Mouse (Mus musculus) heart, adult 2 months (tissue): ENCODE measurements around the gene Ccdc91.

ENCODE experiments used
- CTCF ChIP-seq: fragments of 200-600 bp; IDR thresholded peaks from 2 replicates; pipeline ENCODE4 v1.8.1; 2022; ENCODE audit warnings: antibody characterized with exemption, mild to moderate bottlenecking, moderate library complexity
- EP300 ChIP-seq: fragments of 200-500 bp; IDR thresholded peaks from 2 replicates; pipeline ENCODE4 v1.6.1; 2011; ENCODE audit warnings: low read depth, low read length, control low read depth; ENCODE audit not compliant: insufficient read depth
- POLR2A ChIP-seq: fragments of 200-500 bp; IDR thresholded peaks from 2 replicates; pipeline ENCODE4 v1.6.1; 2011; ENCODE audit warnings: mild to moderate bottlenecking, low read depth, low read length, control low read depth; ENCODE audit not compliant: insufficient read depth

GRCm38 (mm10) chr6:147555591-147555990, 80.0 kb downstream of the Ccdc91 start:
- TF ChIP-seq POLR2A (no peak), CTCF (no peak), EP300 (no peak)
